Mouse (Mus musculus) brain, embryonic 14.5 days (tissue): ENCODE measurements around the gene Cdkl3.

Source experiments
- CTCF ChIP-seq: fragments of 200-500 bp; IDR thresholded peaks from 2 replicates; pipeline ENCODE4 v1.5.1; 2012; ENCODE audit warnings: inconsistent platforms, mild to moderate bottlenecking, moderate library complexity, borderline replicate concordance; ENCODE audit not compliant: insufficient read depth, insufficient read length; ENCODE audit errors: extremely low read depth
- POLR2A ChIP-seq: fragments of 200-500 bp; IDR thresholded peaks from 2 replicates; pipeline ENCODE4 v1.6.1; 2012; ENCODE audit warnings: mild to moderate bottlenecking, inconsistent platforms, borderline replicate concordance; ENCODE audit not compliant: poor library complexity, insufficient read depth, insufficient read length, severe bottlenecking; ENCODE audit errors: extremely low read depth

- TF ChIP-seq CTCF: no peak
- TF ChIP-seq POLR2A: no peak
These were observed 31.9 kb downstream of the Cdkl3 start for GRCm38 (mm10) chr11:52035905-52036304.
